Mouse (Mus musculus): ENCODE measurements around the gene Kcna6. TPM values are rescaled to one million over a fixed set of nuclear protein-coding genes. Genes with fewer than 3 reads are reported as not detected.

The Kcna6 gene
- polyA plus RNA-seq (2015; fragmentation: Illumina TruSeq; extraction: RNeasy Lipid Tissue Mini Kit (QIAGEN cat#74804); ENCODE audit: insufficient read depth, low replicate concordance): 0.43 TPM

GRCm38 (mm10) chr6:126740211-126741142, at the start of gene Kcna6:
Gene Kcna6, minus strand, starts transcription at chr6:126740674.

Other genes starting within 250 kb of the Kcna6 start
- gene Kcna5, start 205.3 kb downstream of the Kcna6 start, polyA plus RNA-seq (2015; fragmentation: Illumina TruSeq; extraction: RNeasy Lipid Tissue Mini Kit (QIAGEN cat#74804); ENCODE audit: insufficient read depth, low replicate concordance): 0.10 TPM
- 0.18 TPM for gene Kcna1, start 94.3 kb downstream of the Kcna6 start, polyA plus RNA-seq (2015; fragmentation: Illumina TruSeq; extraction: RNeasy Lipid Tissue Mini Kit (QIAGEN cat#74804); ENCODE audit: insufficient read depth, low replicate concordance)
- gene Ndufa9, start 108.5 kb upstream of the Kcna6 start, polyA plus RNA-seq (2015; fragmentation: Illumina TruSeq; extraction: RNeasy Lipid Tissue Mini Kit (QIAGEN cat#74804); ENCODE audit: insufficient read depth, low replicate concordance): 87.6 TPM
- gene Akap3, start 112.4 kb upstream of the Kcna6 start, polyA plus RNA-seq (2015; fragmentation: Illumina TruSeq; extraction: RNeasy Lipid Tissue Mini Kit (QIAGEN cat#74804); ENCODE audit: insufficient read depth, low replicate concordance): not detected
- gene Dyrk4, start 181.2 kb upstream of the Kcna6 start, polyA plus RNA-seq (2015; fragmentation: Illumina TruSeq; extraction: RNeasy Lipid Tissue Mini Kit (QIAGEN cat#74804); ENCODE audit: insufficient read depth, low replicate concordance): 0.66 TPM
- 13.6 TPM for gene Rad51ap1, start 198.9 kb upstream of the Kcna6 start, polyA plus RNA-seq (2015; fragmentation: Illumina TruSeq; extraction: RNeasy Lipid Tissue Mini Kit (QIAGEN cat#74804); ENCODE audit: insufficient read depth, low replicate concordance)
- gene D6Wsu163e, start 199.3 kb upstream of the Kcna6 start, polyA plus RNA-seq (2015; fragmentation: Illumina TruSeq; extraction: RNeasy Lipid Tissue Mini Kit (QIAGEN cat#74804); ENCODE audit: insufficient read depth, low replicate concordance): 32.3 TPM